Mouse (Mus musculus) forebrain, embryonic 13.5 days (tissue): ENCODE data around the gene Tex9. TPM values are rescaled to one million over a fixed set of nuclear protein-coding genes. Genes with fewer than 3 reads are reported as not detected.

Experiments used
- ATAC-seq: fragments of 200-750 bp; cut with Nextera tagmentation; 2 replicates; pipeline ENCODE4 v1.8.0; 2017
- H3K27ac ChIP-seq: fragments of 300-500 bp; sonication (generic); 2 replicates; pipeline ENCODE4 v1.5.1; 2015; ENCODE audit warnings: inconsistent platforms, mild to moderate bottlenecking, moderate library complexity
- H3K27me3 ChIP-seq: fragments of 300-500 bp; sonication (generic); 2 replicates; pipeline ENCODE4 v1.6.1; 2015; ENCODE audit warnings: mild to moderate bottlenecking, inconsistent platforms
- H3K36me3 ChIP-seq: fragments of 300-500 bp; sonication (generic); 2 replicates; pipeline ENCODE4 v1.6.1; 2015; ENCODE audit warnings: mild to moderate bottlenecking, inconsistent platforms; ENCODE audit not compliant: poor library complexity, severe bottlenecking
- H3K4me1 ChIP-seq: fragments of 300-500 bp; sonication (generic); 2 replicates; pipeline ENCODE4 v1.6.1; 2015; ENCODE audit warnings: inconsistent platforms
- H3K4me2 ChIP-seq: fragments of 300-500 bp; sonication (generic); 2 replicates; pipeline ENCODE4 v1.6.1; 2015; ENCODE audit warnings: inconsistent platforms, mild to moderate bottlenecking, moderate library complexity
- H3K4me3 ChIP-seq: fragments of 300-500 bp; sonication (generic); 2 replicates; pipeline ENCODE4 v1.5.1; 2015; ENCODE audit warnings: mild to moderate bottlenecking, inconsistent platforms
- H3K9ac ChIP-seq: fragments of 300-500 bp; sonication (generic); 2 replicates; pipeline ENCODE4 v1.6.1; 2015; ENCODE audit warnings: mild to moderate bottlenecking, inconsistent platforms
- H3K9me3 ChIP-seq: fragments of 300-500 bp; sonication (generic); replicated peaks from 2 replicates; pipeline ENCODE4 v1.6.1; 2016; ENCODE audit warnings: inconsistent platforms
- WGBS: fragments of 180-500 bp; shearing (Covaris S2); methylation state at CpG from one replicate; pipeline ENCODE4 v1.1.7; 2015; 5-methylcytosine and 5-hydroxymethylcytosine counted together
- polyA plus RNA-seq: library from polyadenylated mRNA; unstranded; fragments of >200 nt; fragmentation: Nextera tagmentation; extraction: Ambion mirVana; gene quantifications from 2 replicates; pipeline ENCODE4 v1.2.1, GENCODE M21; 2015

The Tex9 gene
- polyA plus RNA-seq, 1 experiment from 2014 or later: 65.6 TPM

DNA sequence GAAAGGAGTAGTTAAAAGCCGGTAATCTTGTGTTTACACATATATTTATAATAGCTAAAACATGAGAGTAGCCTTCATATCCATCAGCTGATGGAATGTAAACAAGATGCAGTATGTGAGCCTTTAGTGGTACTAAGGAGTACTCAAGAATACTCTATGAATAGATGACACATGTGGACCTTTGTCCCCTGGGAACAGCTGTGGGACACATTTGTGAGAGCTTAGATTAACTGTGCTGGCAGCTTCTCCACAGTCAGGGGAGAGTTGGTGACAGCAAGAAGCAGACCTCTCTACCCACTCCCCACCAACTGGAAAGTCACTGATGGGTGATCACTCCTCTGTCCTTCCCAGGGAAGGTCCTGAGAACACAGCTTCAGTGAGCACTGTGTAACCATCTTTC is 41.6 kb downstream of the Tex9 start:
- Histone ChIP-seq H3K4me1 (no peaks in the 10 kb centered on the region), H3K4me3 (no peak overlapping the region), H3K9me3 (no peaks in the 10 kb centered on the region), H3K27ac (no peak overlapping the region), H3K36me3 (peaks cover 59% of the 10 kb centered on the region), H3K27me3 (no peaks in the 10 kb centered on the region), H3K4me2 (no peak overlapping the region), H3K9ac (no peak overlapping the region)
- 94% methylated on average over 1 of the region's 1 CpGs for WGBS
- ATAC-seq: no peak

DNA sequence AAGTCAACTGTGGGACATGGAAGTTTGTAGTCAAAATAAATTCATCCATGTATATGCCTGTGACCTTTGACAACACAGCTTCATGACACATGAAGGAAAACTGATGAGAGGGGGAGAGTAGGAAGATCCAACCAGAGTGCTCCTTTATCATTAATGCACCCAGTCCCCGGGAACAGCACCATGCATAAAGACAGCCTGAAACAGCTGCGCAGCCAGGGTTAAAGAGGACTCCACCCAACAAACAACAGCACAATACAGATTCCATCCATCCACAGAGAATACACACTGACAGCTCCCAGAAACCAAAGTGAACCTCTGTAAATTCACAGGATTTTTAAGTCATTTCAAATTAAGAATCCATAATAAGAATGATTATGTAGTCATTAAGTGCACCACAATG is 42.2 kb downstream of the Tex9 start:
- Histone ChIP-seq H3K4me1 (no peaks in the 10 kb centered on the region), H3K9ac (no peak overlapping the region), H3K27me3 (no peaks in the 10 kb centered on the region), H3K27ac (no peak overlapping the region), H3K4me2 (no peak overlapping the region), H3K4me3 (no peak overlapping the region), H3K36me3 (peaks cover 60% of the 10 kb centered on the region), H3K9me3 (no peaks in the 10 kb centered on the region)
- no peak for ATAC-seq
- 89% methylated on average over 2 of the region's 2 CpGs for WGBS

DNA sequence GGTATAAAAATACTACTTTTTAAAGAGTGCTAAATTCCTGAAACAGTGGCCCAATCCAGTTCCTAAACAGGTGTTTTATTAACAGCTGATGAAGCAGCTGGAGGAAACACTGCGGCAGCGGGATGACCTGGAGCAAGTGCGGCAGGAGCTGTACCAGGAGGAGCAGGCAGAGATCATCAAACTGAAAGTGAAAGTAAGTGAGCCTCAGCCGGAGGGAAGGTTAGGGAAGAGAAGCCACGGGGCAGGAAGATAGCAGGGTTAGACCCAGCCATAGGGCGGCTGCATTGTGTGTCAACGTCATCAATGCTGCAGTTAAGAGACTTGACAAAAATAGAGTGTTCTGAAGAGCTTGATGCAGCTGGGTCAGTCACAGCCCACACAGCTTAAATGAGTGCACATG is 42.6 kb downstream of the Tex9 start:
- WGBS: 90% methylated on average over 7 of the region's 7 CpGs
- H3K9me3 ChIP-seq: no peaks in the 10 kb centered on the region
- no peak overlapping the region for H3K27ac ChIP-seq
- no peak for ATAC-seq
- no peak overlapping the region for H3K9ac ChIP-seq
- H3K4me1 ChIP-seq: no peaks in the 10 kb centered on the region
- H3K4me2 ChIP-seq: no peak overlapping the region
- no peaks in the 10 kb centered on the region for H3K27me3 ChIP-seq
- H3K36me3 ChIP-seq: peaks cover 61% of the 10 kb centered on the region
- no peak overlapping the region for H3K4me3 ChIP-seq

DNA sequence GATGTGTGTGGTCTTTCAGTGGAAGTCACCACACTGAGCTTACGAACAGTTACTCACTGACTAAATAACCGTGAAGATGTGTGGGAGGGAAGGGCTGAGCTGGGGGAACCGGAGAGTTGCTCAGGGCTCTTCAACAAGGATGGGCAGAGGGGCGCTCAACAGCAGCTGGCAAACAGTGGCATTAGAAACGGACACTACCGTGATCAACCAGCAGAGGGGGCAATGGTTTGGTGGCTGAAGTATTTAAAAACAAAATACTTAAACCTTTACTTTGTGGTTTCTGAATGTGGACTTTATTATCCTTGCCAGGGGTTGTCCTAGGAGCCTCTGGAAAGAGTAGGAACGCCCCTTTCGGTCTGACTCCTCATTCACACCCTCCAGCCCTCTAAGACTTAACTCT is 44.0 kb downstream of the Tex9 start:
- no peak overlapping the region for H3K27ac ChIP-seq
- H3K4me3 ChIP-seq: no peak overlapping the region
- no peak overlapping the region for H3K4me2 ChIP-seq
- no peak for ATAC-seq
- 60% methylated on average over 8 of the region's 8 CpGs for WGBS
- H3K4me1 ChIP-seq: no peaks in the 10 kb centered on the region
- H3K9ac ChIP-seq: no peak overlapping the region
- H3K9me3 ChIP-seq: no peaks in the 10 kb centered on the region
- no peaks in the 10 kb centered on the region for H3K27me3 ChIP-seq
- H3K36me3 ChIP-seq: peaks cover 57% of the 10 kb centered on the region

DNA sequence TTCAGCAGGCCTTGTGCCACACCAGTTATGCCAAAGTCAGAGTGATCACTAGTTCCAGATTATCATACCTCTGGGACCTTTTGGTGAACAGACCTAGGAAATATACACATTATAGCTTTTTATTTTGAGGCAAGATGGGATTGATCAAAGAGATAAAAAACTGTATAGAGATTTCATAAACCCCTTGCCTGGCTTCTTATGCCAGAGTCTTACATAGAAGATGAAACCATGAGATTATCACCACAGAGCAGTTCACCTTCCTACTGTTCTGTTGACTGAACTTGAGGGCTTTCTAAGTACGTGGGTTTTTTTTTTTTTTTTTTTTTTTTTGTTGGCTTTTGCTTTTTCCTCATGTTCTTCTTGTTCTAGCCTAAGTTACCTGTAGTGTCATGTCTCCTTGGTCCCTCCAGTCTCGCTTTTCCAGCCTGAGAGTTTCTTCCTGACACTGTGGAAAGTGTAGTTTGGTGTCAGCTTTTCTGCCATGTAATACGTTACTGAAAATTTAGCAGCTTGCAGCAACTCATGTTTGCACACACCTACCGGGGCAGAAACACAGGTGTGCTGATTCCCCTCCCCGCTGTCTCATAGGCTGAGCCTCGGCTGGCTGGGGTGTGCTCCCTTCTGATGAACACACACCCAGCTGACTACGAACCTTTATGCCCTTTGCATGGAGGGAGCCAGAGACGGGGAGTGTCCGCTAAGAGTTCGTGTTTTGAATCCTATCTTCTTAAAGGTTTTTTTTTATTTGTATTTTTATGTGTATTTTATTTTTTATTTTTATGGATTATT is 49.9 kb downstream of the Tex9 start:
- Histone ChIP-seq H3K36me3 (peaks cover 27% of the 10 kb centered on the region), H3K27ac (no peak overlapping the region), H3K4me3 (no peak overlapping the region), H3K9ac (no peak overlapping the region), H3K27me3 (no peaks in the 10 kb centered on the region), H3K4me2 (no peak overlapping the region), H3K4me1 (peaks cover 18% of the 10 kb centered on the region), H3K9me3 (no peaks in the 10 kb centered on the region)
- 94% methylated on average over 10 of the region's 10 CpGs for WGBS
- no peak for ATAC-seq

DNA sequence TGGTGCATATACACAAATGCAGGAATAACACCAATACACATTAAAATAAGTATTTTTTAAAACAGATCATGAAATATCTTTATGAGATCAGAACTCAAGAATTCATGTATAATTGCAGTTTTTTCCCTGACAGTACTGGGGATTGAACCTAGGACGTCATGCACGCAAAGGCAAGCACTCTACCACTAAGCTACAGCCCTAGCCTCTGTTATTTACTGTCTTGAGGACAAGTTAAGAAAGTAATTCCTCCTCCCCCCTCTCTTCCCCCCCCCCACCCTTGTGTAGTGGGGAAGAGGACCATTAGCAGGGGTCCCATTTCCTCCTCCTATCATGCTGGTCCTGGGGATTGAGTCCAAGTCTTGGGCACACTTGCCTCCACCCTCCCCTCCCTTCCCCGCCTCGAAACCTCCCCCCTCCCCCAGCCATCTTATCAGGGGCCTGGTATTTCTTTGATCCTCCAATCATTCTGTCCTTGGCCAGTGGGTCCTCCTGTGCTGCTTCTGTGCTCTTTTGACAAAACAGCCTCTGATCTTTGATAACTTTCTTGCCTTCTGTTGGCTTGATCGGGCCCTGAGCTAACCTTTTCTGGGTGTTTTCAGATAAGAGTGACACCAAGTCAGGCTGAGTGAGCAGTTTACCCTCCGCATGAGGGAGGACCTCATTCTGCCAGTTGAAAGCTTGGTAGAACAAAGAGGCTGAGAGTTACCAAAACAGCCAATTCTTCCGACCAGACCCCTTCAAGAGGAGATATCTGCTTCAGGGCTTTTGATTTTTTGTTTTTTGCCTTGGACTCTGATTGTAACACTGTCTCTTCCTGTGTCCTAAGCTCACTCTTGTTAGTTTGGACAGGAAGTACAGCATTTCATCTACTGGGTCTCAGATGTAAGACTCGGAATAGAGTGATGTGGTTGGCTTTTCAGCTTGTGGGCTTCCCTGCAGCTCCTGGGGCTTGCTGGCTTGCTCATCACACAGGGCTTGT is 50.8 kb downstream of the Tex9 start:
- peaks cover 19% of the 10 kb centered on the region for H3K36me3 ChIP-seq
- H3K4me2 ChIP-seq: no peak overlapping the region
- H3K4me1 ChIP-seq: peaks cover 18% of the 10 kb centered on the region
- no peak overlapping the region for H3K9ac ChIP-seq
- no peak for ATAC-seq
- H3K4me3 ChIP-seq: no peak overlapping the region
- no peaks in the 10 kb centered on the region for H3K27me3 ChIP-seq
- no peaks in the 10 kb centered on the region for H3K9me3 ChIP-seq
- no peak overlapping the region for H3K27ac ChIP-seq
- 84% methylated on average over 8 of the region's 8 CpGs for WGBS

DNA sequence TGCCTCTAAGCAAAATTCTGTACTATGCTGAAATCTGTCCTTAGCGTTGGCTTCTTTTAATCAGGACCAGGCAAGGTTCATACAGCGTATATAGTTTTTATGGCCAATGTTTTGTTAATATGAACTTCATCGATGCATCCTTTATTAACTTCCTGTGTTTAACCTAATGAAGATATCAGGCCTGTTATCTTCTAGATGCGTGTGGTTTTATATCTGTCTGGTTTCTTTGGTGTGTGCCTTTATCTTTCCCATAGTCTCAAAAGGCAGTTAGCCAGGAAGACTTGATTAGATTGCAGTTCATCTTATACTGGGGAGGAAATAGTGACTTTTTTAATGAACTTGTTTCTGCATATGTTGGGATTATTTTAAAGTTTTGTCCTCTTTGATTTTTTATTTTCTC is 51.7 kb downstream of the Tex9 start:
- H3K4me3 ChIP-seq: no peak overlapping the region
- H3K9me3 ChIP-seq: no peaks in the 10 kb centered on the region
- H3K27me3 ChIP-seq: no peaks in the 10 kb centered on the region
- WGBS: 97% methylated on average over 4 of the region's 4 CpGs
- no peak overlapping the region for H3K4me2 ChIP-seq
- ATAC-seq: no peak
- H3K27ac ChIP-seq: no peak overlapping the region
- peaks cover 17% of the 10 kb centered on the region for H3K36me3 ChIP-seq
- peaks cover 18% of the 10 kb centered on the region for H3K4me1 ChIP-seq
- no peak overlapping the region for H3K9ac ChIP-seq

DNA sequence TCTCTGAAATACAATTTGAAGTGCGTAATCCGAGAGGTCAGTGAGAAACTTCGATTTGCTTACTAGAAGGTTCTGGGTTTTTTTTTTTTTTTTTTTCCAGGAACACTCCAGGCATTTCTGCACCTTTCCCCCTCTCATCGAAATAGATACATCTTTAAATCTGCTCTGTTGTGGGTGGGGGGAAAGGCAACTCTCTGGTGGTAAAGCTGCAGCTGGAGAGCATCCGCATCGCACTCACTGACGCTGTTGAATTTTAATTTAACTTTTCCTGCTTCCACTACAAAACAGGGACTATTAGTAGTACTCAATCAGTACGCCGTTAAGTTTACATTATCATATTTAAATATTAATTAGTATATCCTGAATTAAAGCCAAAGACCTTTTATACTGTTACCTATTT is 53.3 kb downstream of the Tex9 start:
- ATAC-seq: 0 out of 2 replicates have a peak, but pooled peaks have one; percentile 17
- WGBS: 2% methylated on average over 9 of the region's 9 CpGs

DNA sequence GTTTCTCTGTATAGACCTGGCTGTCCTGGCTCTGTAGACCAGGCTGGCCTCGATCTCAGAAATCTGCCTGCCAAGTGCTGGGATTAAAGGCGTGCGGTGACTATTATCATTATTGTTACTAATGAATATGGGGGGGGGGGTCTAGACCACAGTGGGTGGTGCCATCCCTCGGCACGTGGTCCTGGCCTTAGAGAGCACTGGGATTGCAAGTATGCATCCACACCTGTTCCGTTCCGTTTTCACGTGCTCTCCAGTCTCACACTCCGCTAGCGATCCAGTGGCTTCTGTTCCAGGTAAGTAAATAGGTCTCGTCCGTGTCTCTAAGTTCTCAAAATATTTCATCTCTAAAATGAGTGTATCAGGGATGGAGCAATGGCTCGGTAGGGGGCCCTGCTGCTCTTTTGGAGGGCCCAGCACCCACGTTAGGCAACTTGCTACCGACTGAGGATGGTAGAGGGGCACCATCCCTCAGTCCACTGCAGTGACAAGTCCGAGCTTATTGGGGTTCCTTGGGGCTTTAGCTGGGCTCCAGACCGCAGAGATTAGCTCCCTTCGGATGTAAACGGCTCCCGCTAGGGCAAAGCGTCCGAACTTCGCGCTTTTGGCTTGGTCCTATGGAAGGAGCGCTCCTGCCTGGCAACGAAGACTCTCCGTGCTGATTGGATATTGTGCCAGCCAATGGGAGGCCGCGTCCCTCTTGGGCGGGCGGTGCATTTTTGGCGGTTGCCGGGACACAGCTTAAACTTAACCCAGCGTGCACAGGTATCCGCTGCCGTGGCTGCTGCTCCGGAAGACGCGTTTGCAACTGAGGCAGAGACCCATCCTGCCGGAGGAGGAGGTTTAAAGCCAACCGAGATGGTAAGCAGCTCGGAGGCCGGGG is 54.0 kb downstream of the Tex9 start, which contains the start of gene Mns1:
Gene Mns1 (plus strand): TSS at position 190 of the 880 bp plus-strand sequence.
- peak within 1 kb of the TSS; percentile 90 for H3K4me2 ChIP-seq
- no peaks in the 10 kb centered on the region for H3K27me3 ChIP-seq
- no peaks in the 10 kb centered on the region for H3K9me3 ChIP-seq
- peak within 1 kb of the TSS; percentile 76 for H3K9ac ChIP-seq
- peak; percentile 100 for ATAC-seq
- H3K27ac ChIP-seq: peak within 1 kb of the TSS; percentile 59
- peaks cover 18% of the 10 kb centered on the region for H3K4me1 ChIP-seq
- H3K36me3 ChIP-seq: no peaks in the 10 kb centered on the region
- under 1% methylated on average over 43 of the region's 43 CpGs for WGBS
- H3K4me3 ChIP-seq: peak within 1 kb of the TSS; percentile 63

More for the DNA sequence above, 53.3 kb downstream of the Tex9 start:
- Histone ChIP-seq H3K4me3 (peak overlapping the region; percentile 63), H3K9ac (peak overlapping the region; percentile 76), H3K36me3 (0 out of 2 replicates have a peak, but pooled peaks cover 5% of the 10 kb centered on the region), H3K27ac (no peak overlapping the region), H3K4me1 (peaks cover 18% of the 10 kb centered on the region), H3K9me3 (no peaks in the 10 kb centered on the region), H3K27me3 (no peaks in the 10 kb centered on the region), H3K4me2 (peak overlapping the region; percentile 90)

DNA sequence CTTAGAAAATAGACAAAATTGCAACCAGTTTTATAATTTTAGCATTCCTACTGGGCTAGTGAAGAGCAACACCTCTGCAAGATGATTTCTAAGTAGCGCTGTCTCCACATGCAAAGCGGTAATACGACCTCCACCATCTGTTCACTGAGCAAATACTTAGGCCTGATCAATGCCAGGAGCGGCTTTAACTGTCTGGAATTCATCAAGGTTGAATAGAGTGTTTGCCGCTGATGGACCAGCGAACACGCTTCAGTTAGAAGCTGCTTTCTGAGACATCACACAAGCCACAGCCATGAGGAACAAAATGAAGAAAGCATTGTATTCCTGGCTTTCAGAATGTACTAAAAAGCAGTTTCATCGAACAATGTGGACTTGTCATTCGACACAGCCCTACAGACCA is 57.1 kb downstream of the Tex9 start:
- 49% methylated on average over 9 of the region's 9 CpGs for whole genome bisulfite sequencing
- H3K27ac ChIP-seq: no peak overlapping the region

DNA sequence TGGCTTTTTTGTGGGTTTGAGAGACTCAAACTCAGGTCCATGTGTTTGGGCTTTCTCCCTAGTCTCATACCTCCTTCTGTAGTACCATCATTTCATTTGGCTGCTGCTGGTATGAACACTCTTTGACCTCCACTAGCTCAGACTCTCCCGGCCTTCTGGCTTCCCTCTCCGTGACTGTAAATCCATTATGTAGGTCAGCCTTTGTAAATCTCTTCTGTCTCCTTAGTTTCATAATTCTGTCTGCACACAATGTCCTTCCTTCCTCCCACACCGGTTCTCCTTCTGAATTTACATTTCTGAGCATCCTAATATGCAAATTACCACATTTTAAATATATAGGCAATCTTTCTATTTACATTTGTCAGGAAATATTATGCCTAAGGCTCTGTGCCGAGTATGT is 64.2 kb downstream of the Tex9 start:
- WGBS: 72% methylated on average over 4 of the region's 4 CpGs
- Histone ChIP-seq H3K4me1 (0 out of 2 replicates have a peak, but pooled peaks cover 3% of the 10 kb centered on the region), H3K27ac (no peak overlapping the region), H3K36me3 (no peaks in the 10 kb centered on the region), H3K9me3 (no peaks in the 10 kb centered on the region), H3K4me3 (no peak overlapping the region), H3K9ac (no peak overlapping the region), H3K27me3 (no peaks in the 10 kb centered on the region), H3K4me2 (no peak overlapping the region)
- ATAC-seq: no peak

More for the DNA sequence above, 57.1 kb downstream of the Tex9 start:
- Histone ChIP-seq H3K9ac (no peak overlapping the region), H3K27me3 (no peaks in the 10 kb centered on the region), H3K4me1 (peaks cover 16% of the 10 kb centered on the region), H3K4me3 (no peak overlapping the region), H3K9me3 (no peaks in the 10 kb centered on the region), H3K4me2 (no peak overlapping the region), H3K36me3 (no peaks in the 10 kb centered on the region)
- ATAC-seq: no peak
